Mouse (Mus musculus) lung, embryonic 14.5 days (tissue): ENCODE data around the gene Mras. TPM values are rescaled to one million over a fixed set of nuclear protein-coding genes. Genes with fewer than 3 reads are reported as not detected.

Experiments used
- ATAC-seq: fragments of 200-750 bp; cut with Nextera tagmentation; 2 replicates; pipeline ENCODE4 v1.8.0; 2017; ENCODE audit warnings: mild to moderate bottlenecking, moderate TSS enrichment, moderate library complexity; ENCODE audit not compliant: insufficient read depth
- DNase-seq: peaks from one replicate; pipeline ENCODE4 v3.0.0-alpha.2; 2015
- H3K27ac ChIP-seq: fragments of 300-500 bp; sonication (generic); 2 replicates; pipeline ENCODE4 v1.5.1; 2014; ENCODE audit warnings: low read depth, mild to moderate bottlenecking, moderate library complexity
- H3K27me3 ChIP-seq: fragments of 300-500 bp; sonication (generic); 2 replicates; pipeline ENCODE4 v1.6.1; 2014; ENCODE audit warnings: low read length, control low read depth; ENCODE audit not compliant: insufficient read depth
- H3K36me3 ChIP-seq: fragments of 300-500 bp; sonication (generic); 2 replicates; pipeline ENCODE4 v1.6.1; 2014; ENCODE audit warnings: control low read depth; ENCODE audit not compliant: insufficient read depth
- H3K4me1 ChIP-seq: fragments of 300-500 bp; sonication (generic); 2 replicates; pipeline ENCODE4 v1.6.1; 2014; ENCODE audit warnings: antibody characterized with exemption, control low read depth; ENCODE audit not compliant: insufficient read depth
- H3K4me2 ChIP-seq: fragments of 300-500 bp; sonication (generic); 2 replicates; pipeline ENCODE4 v1.6.1; 2014; ENCODE audit warnings: mild to moderate bottlenecking
- H3K4me3 ChIP-seq: fragments of 300-500 bp; sonication (generic); 2 replicates; pipeline ENCODE4 v1.5.1; 2014; ENCODE audit warnings: low read depth, low read length
- H3K9ac ChIP-seq: fragments of 300-500 bp; sonication (generic); 2 replicates; pipeline ENCODE4 v1.6.1; 2014
- H3K9me3 ChIP-seq: fragments of 300-500 bp; sonication (generic); 2 replicates; pipeline ENCODE4 v1.6.1; 2016; ENCODE audit warnings: low read depth, low read length, control low read depth
- CTCF ChIP-seq: IDR thresholded peaks from 2 replicates; pipeline ENCODE4 v1.5.1; 2016; ENCODE audit warnings: antibody characterized with exemption, low read depth
- WGBS: fragments of 180-500 bp; shearing (Covaris S2); extraction: QIAGEN DNeasy Blood & Tissue Kit; methylation state at CpG from one replicate; pipeline ENCODE4 v1.1.7; 2014; 5-methylcytosine and 5-hydroxymethylcytosine counted together
- polyA plus RNA-seq: library from polyadenylated mRNA; unstranded; fragments of >200 nt; fragmentation: Nextera tagmentation; extraction: Ambion mirVana; gene quantifications from 2 replicates; pipeline ENCODE4 v1.2.1, GENCODE M21; 2014

Mras gene
- polyA plus RNA-seq, 1 experiment from 2014 or later: 12.2 TPM

DNA sequence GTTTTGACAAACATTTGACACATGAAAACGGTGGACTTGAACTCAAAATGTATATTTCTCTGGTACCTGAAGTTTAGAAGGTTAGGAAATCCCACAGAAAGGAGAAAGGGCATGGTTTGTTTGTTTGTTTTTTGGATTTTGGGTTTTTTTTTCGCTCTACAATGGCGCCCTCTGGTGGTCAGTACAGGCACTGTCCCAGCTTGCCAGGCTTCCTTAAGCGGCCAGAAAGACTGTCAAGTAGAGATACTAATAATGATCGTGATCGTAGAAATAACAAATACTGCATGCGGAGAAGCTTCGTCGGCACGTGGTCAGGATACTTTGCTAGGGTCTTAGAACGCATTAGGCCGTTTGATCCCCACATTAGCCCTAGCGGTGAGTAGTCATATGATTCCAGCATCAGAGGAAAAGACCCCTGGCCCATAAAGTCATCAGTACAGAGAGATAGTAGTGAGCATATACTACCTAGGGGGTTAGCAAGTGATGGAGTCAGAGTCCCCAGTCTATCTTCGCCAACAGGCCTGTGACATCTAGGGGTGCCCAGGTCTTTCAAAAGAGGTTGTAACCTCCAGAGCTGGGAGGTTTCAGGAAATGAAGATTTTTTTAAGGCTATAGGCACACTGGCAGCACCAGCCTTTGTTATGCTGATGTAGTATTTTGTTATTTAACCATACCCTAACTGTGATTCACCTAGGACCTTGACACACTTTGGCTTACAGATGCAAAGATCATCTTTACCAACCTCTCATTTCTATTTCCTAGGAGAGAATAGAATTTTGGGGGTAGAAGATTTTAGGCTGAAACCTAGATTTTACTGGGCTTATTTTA lies 60.4 kb downstream of the Mras start:
- WGBS: 5% methylated on average over 14 of the region's 14 CpGs

GRCm38 (mm10) chr9:99368431-99368830 lies 68.8 kb downstream of the Mras start:
- no peaks in the 10 kb centered on the region for H3K27me3 ChIP-seq
- ATAC-seq (no peak), DNase-seq (no peak)
- no peaks in the 10 kb centered on the region for H3K4me1 ChIP-seq
- WGBS: 75% methylated on average over 7 of the region's 7 CpGs
- no peak overlapping the region for H3K4me2 ChIP-seq
- no peaks in the 10 kb centered on the region for H3K9me3 ChIP-seq
- H3K27ac ChIP-seq: no peak overlapping the region
- no peaks in the 10 kb centered on the region for H3K36me3 ChIP-seq
- TF ChIP-seq CTCF: no peak
- H3K9ac ChIP-seq: no peak overlapping the region
- H3K4me3 ChIP-seq: no peak overlapping the region

More for the DNA sequence above, 60.4 kb downstream of the Mras start:
- Histone ChIP-seq H3K4me2 (no peak overlapping the region), H3K9ac (no peak overlapping the region), H3K9me3 (no peaks in the 10 kb centered on the region), H3K36me3 (no peaks in the 10 kb centered on the region), H3K4me1 (no peaks in the 10 kb centered on the region), H3K27me3 (no peaks in the 10 kb centered on the region), H3K4me3 (no peak overlapping the region), H3K27ac (no peak overlapping the region)
- peak; percentile 89 for TF ChIP-seq CTCF
- DNase-seq (peak; percentile 76), ATAC-seq (no peak)

DNA sequence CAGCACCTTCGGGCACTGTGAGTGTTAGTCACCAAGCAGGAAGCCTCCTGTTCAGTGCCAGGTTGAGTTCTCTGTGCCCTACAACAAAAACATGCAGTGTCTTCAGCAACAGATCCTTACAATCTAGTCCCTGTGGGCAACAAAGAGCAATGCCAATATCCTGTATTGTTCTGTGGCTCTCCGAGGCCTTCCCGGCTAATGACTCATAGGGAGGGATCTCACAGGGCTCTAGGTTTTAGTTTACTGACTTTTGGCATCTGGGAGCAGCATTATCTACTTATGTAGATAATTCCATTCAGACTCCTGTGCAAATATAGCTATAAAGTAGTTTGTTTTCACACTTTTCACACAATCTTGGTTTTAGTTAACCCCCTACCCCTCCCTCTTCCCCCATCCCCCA lies 71.3 kb downstream of the Mras start:
- no peak for TF ChIP-seq CTCF
- H3K27ac ChIP-seq: no peak overlapping the region
- H3K4me2 ChIP-seq: no peak overlapping the region
- DNase-seq: no peak
- no peaks in the 10 kb centered on the region for H3K27me3 ChIP-seq
- no peaks in the 10 kb centered on the region for H3K4me1 ChIP-seq
- H3K36me3 ChIP-seq: no peaks in the 10 kb centered on the region
- no peak for ATAC-seq
- no peak overlapping the region for H3K4me3 ChIP-seq
- 64% methylated on average over 3 of the region's 3 CpGs for WGBS
- H3K9me3 ChIP-seq: no peaks in the 10 kb centered on the region
- no peak overlapping the region for H3K9ac ChIP-seq

DNA sequence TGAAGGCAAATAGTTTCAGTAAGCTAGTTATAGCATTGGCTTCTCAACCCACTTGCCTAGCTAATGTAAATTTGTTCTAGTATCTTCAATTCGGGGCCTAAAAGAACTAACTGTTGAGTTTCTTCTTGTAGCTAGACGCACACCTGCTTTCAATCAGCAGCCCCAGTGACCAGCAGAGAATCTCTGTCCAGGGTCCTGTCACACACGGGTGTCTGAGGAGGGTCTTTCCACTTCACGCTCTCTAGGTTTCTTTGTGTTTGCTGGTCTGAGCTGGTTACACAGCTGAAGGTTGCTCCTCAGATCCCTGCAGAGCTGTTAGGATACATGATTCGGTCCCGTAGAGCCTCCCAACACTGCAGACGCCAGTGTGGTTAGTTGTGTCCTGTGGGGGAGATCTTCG lies 74.1 kb downstream of the Mras start:
- TF ChIP-seq CTCF: no peak
- DNase-seq (no peak), ATAC-seq (no peak)
- H3K27me3 ChIP-seq: peaks cover 12% of the 10 kb centered on the region
- WGBS: 51% methylated on average over 8 of the region's 8 CpGs
- H3K36me3 ChIP-seq: no peaks in the 10 kb centered on the region
- no peaks in the 10 kb centered on the region for H3K9me3 ChIP-seq
- H3K9ac ChIP-seq: no peak overlapping the region
- no peak overlapping the region for H3K4me3 ChIP-seq
- no peak overlapping the region for H3K27ac ChIP-seq
- H3K4me1 ChIP-seq: no peaks in the 10 kb centered on the region
- no peak overlapping the region for H3K4me2 ChIP-seq

DNA sequence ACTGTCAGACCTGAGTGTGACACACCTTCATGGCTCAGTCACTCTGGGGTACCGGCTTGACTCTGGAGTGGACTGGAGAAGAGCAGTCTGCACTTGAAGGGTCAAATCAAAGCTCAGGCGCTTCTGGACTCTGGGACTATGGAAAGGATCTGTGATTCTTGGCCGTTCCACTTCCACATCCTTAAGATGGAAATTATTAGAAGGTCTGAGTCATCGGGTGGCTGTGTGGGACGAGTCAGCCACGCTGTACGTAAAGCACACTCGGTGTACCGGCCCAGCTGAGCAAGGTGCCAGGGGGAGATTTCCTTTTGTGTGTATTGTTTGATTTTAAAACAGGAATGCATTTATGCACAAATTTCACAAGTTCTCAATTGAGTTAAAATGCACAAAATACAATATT lies 75.2 kb downstream of the Mras start:
- Histone ChIP-seq H3K4me1 (0 out of 2 replicates have a peak, but pooled peaks cover 3% of the 10 kb centered on the region), H3K9me3 (no peaks in the 10 kb centered on the region), H3K4me2 (no peak overlapping the region), H3K27ac (no peak overlapping the region), H3K36me3 (no peaks in the 10 kb centered on the region), H3K4me3 (no peak overlapping the region), H3K9ac (no peak overlapping the region), H3K27me3 (peaks cover 24% of the 10 kb centered on the region)
- WGBS: 82% methylated on average over 9 of the region's 9 CpGs
- ATAC-seq (no peak), DNase-seq (no peak)
- TF ChIP-seq CTCF: no peak

DNA sequence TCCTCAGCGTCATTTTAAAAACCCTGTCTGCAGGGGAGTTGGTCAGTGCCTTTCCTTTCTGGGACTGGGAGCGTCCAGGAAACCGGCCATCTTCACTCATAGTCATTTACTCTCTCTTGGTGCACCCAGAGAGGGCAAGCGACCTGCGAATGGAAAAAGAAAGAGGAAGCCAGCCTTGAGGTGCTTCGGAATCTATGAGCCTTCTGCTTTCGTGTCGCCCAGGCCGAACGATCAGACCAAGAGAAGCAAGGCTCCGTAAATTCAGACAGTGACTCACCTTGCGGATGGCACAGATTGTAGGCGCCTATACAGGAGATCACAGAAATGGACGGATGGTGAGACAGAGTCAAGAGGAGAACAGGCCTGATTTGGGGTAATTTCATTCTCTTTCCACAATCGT lies 78.2 kb downstream of the Mras start:
- no peak for DNase-seq
- Histone ChIP-seq H3K27ac (no peak overlapping the region), H3K9ac (no peak overlapping the region), H3K9me3 (no peaks in the 10 kb centered on the region), H3K4me2 (no peak overlapping the region), H3K27me3 (peaks cover 36% of the 10 kb centered on the region), H3K4me1 (0 out of 2 replicates have a peak, but pooled peaks cover 3% of the 10 kb centered on the region), H3K4me3 (no peak overlapping the region), H3K36me3 (no peaks in the 10 kb centered on the region)
- 87% methylated on average over 15 of the region's 15 CpGs for WGBS
- TF ChIP-seq CTCF: no peak
- ATAC-seq: no peak

DNA sequence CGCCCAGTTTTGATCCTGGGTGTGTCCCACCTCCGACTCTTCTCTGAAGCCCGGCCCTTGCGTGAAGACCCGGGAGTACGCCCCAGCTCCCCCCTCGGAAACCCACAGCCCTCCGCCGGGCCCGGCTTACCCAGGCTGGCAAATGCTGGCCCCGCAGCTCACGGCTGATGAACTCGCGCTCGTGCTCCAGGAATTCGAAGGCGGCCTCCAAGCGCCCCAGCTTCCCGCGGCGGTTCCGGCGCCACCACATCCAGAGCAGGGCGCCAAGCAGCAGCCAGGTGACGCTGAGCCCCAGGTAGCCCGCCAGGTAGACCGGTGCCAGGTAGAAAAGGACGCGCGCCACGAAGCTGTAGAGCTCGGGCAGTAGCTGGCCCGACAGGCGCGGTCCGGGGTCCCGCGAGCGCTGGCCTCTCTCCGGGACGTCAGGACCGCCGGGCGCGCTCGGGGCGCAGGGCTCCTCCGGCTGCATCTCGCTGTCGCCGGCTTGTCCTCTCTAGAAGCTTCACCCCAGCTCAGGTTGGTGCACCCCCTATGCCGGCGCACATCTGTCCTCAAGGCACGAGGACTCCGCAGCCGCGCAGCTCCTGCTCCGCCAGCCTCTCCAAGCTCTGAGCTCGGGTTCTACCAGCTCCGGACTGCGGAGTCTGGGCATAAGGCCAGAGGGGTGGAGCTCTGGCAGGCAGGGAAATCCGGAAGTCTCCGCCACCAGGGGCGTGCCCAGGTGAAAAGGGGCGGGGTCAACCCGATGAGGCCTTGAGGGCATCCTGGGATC lies 79.1 kb downstream of the Mras start, which contains the start of gene Esyt3:
Esyt3 (minus strand) TSS at position 637 of the 772 bp plus-strand sequence.
- Histone ChIP-seq H3K4me2 (peak within 1 kb of the TSS; percentile 90), H3K27me3 (peaks cover 36% of the 10 kb centered on the region), H3K4me3 (peak within 1 kb of the TSS; percentile 44), H3K9ac (peak within 1 kb of the TSS; percentile 43), H3K27ac (no peak within 1 kb of the TSS), H3K9me3 (no peaks in the 10 kb centered on the region), H3K4me1 (0 out of 2 replicates have a peak, but pooled peaks cover 3% of the 10 kb centered on the region), H3K36me3 (no peaks in the 10 kb centered on the region)
- peak; percentile 79 for ATAC-seq
- DNase-seq: peak; percentile 81
- under 1% methylated on average over 66 of the region's 66 CpGs for WGBS
- 0 out of 2 replicates have a peak, but pooled peaks have one; percentile 25 for TF ChIP-seq CTCF
